Mouse (Mus musculus) C2C12 (cell line): ENCODE measurements at regions not wholly inside any gene's neighbourhood (a gene's known extent, or its start where the extent isn't known, plus 50 kb on each side); places are given as distances from the start of the nearest gene placed in this dataset.

ENCODE experiments used
- CEBPB ChIP-seq: IDR thresholded peaks from one replicate; pipeline ENCODE4 v1.6.1; 2011; ENCODE audit warnings: low read depth, mild to moderate bottlenecking, control low read depth, moderate library complexity
- CTCF ChIP-seq: IDR thresholded peaks from one replicate; pipeline ENCODE4 v1.5.1; 2011; ENCODE audit not compliant: control insufficient read depth, insufficient read depth, insufficient read length
- FOSL1 ChIP-seq: IDR thresholded peaks from one replicate; pipeline ENCODE4 v1.8.0; 2011; ENCODE audit warnings: mild to moderate bottlenecking, low read length; ENCODE audit not compliant: poor library complexity, insufficient read depth, severe bottlenecking
- MAX ChIP-seq: IDR thresholded peaks from one replicate; pipeline ENCODE4 v1.6.1; 2011; ENCODE audit warnings: mild to moderate bottlenecking, control low read depth
- MYOD1 ChIP-seq: IDR thresholded peaks from one replicate; pipeline ENCODE4 v1.6.1; 2011; ENCODE audit warnings: low read depth; ENCODE audit not compliant: control insufficient read depth, insufficient read length
- MYOG ChIP-seq: IDR thresholded peaks from one replicate; pipeline ENCODE4 v1.6.1; 2011; ENCODE audit not compliant: control insufficient read depth, insufficient read length; ENCODE audit errors: extremely low read depth
- USF1 ChIP-seq: IDR thresholded peaks from one replicate; pipeline ENCODE4 v1.6.1; 2011; ENCODE audit warnings: low read depth, mild to moderate bottlenecking, control low read depth, moderate library complexity

- no peak for TF ChIP-seq CEBPB
- TF ChIP-seq CTCF: no peak
- TF ChIP-seq MYOD1: no peak
- TF ChIP-seq MYOG: no peak
- no peak for TF ChIP-seq USF1
- TF ChIP-seq MAX: no peak
- TF ChIP-seq FOSL1: no peak
These were observed 1411.4 kb downstream of the Slc22a22 start for GRCm38 (mm10) chr15:56065872-56066534.
